Mouse (Mus musculus): ENCODE results near the gene Atp12a.

DNA sequence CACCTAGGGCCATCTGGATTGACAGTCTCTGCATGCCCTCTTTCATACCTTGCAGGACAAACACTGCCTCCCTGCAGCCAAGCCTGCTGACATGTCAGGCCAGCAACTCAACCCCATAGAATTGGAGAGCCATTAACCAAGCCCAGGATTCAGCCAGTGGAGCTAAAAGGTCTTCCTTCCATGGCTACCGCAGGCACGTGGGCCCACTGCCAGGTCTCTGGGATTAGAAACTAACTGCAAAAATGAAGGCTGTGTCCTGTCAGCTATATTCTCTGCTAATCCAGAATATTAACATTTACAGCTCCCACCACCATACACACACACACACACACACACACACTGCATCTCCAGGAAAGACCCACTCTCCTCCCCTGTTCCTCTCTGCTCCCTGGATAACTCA is 15.3 kb upstream of the Atp12a start:
- TF ChIP-seq CTCF (IDR thresholded peaks at IDR 0.05; ENCODE audit: low read depth, low read length): no peak
- no peak for TF ChIP-seq POLR2A (IDR thresholded peaks at IDR 0.05; ENCODE audit: extremely low read depth, insufficient read depth, low read length)

Measured in liver, adult 2 months (tissue).